Mouse (Mus musculus) olfactory bulb, adult 2 months (tissue): Measurements from ENCODE around the gene Gm5617.

Experiments used
- CTCF ChIP-seq: fragments of 200-500 bp; IDR thresholded peaks from 2 replicates; pipeline ENCODE4 v1.5.1; 2012; ENCODE audit warnings: low read depth, mild to moderate bottlenecking, low read length, moderate library complexity; ENCODE audit not compliant: insufficient read depth
- POLR2A ChIP-seq: fragments of 200-500 bp; IDR thresholded peaks from 2 replicates; pipeline ENCODE4 v1.6.1; 2012; ENCODE audit warnings: mild to moderate bottlenecking, low read depth, low read length, moderate library complexity; ENCODE audit not compliant: insufficient read depth

DNA sequence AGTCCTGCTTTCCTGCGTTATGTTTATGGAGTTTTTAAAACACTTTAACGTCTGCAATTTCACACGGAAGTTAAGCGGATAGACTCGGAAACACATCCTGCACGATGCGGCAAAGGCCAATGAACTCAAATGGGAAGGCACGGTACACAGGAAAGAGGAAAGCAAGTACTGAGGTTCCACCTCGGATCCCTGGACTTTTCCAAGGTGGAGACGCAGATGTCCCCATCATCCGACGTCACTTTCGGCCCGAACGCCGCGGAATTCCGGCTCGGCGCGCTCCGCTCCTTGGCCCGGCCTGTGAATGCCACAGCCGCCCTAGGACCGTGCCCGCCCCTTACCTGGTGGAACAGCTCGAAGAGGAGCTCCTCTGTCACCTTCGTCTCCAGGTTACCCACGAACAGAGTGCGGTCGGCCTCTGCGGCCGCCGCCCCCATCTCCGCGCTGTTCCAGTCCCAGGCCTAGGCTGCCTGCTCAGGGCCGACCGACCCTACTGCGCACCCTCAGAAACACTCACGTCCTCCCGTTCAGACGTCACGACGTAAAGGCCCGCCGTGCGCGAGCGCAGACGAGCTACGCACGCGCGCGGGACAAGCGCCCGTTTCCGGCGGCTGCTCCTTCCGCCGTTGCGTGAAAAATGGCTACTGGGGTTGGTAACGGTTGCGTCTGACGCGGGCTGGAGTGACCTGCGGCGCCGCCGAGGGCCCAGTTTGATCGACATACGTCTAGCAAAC lies at the start of gene Gm5617, which contains the start of gene Rbm7:
- TF ChIP-seq POLR2A (peak; percentile 95), CTCF (no peak)
